Mouse (Mus musculus): ENCODE data around the gene Ing1. TPM values are rescaled to one million over a fixed set of nuclear protein-coding genes. Genes with fewer than 3 reads are reported as not detected.

The Ing1 gene
- 28.3 and 31.6 TPM in 2 replicates for polyA plus RNA-seq (2015; fragmentation: Nextera tagmentation; extraction: Ambion mirVana)

GRCm38 (mm10) chr8:11554799-11555719 lies at the start of gene Ing1:
Ing1 (plus strand) TSS chr8:11555571.
- Histone ChIP-seq H3K9me3 (replicated peaks) (no peaks in the 10 kb centered on the region), H3K4me3 (peak within 1 kb of the TSS; percentile 98), H3K27me3 (no peaks in the 10 kb centered on the region), H3K36me3 (no peaks in the 10 kb centered on the region), H3K27ac (peak within 1 kb of the TSS; percentile 100), H3K9ac (peak within 1 kb of the TSS; percentile 97), H3K4me2 (peak within 1 kb of the TSS; percentile 91), H3K4me1 (replicated peaks) (peaks cover 31% of the 10 kb centered on the region)
- peak; percentile 71 for ATAC-seq (replicated peaks; ENCODE audit: insufficient number of reproducible peaks, insufficient read depth, low FRiP score, low read depth)
- under 1% methylated on average over 52 of the region's 52 CpGs for WGBS

- 79% methylated on average over 14 of the region's 14 CpGs for WGBS
Observed at GRCm38 (mm10) chr8:11506074-11506473, 49.3 kb upstream of the Ing1 start.

GRCm38 (mm10) chr8:11506802-11507201 lies 48.6 kb upstream of the Ing1 start:
- H3K9ac ChIP-seq = no peak overlapping the region
- no peak overlapping the region for H3K4me3 ChIP-seq
- 0 out of 2 replicates have a peak, but pooled peaks cover 10% of the 10 kb centered on the region for H3K4me1 ChIP-seq (replicated peaks)
- H3K9me3 ChIP-seq (replicated peaks) = no peaks in the 10 kb centered on the region
- H3K27me3 ChIP-seq = no peaks in the 10 kb centered on the region
- peaks cover 68% of the 10 kb centered on the region for H3K36me3 ChIP-seq
- H3K4me2 ChIP-seq = no peak overlapping the region
- no peak overlapping the region for H3K27ac ChIP-seq
- ATAC-seq (replicated peaks; ENCODE audit: insufficient number of reproducible peaks, insufficient read depth, low FRiP score, low read depth) = no peak; the same call in 1 of the 2 replicates
- 74% methylated on average over 6 of the region's 6 CpGs for WGBS

More at GRCm38 (mm10) chr8:11506074-11506473, 49.3 kb upstream of the Ing1 start:
- Histone ChIP-seq H3K4me1 (replicated peaks) (0 out of 2 replicates have a peak, but pooled peaks cover 2% of the 10 kb centered on the region), H3K9me3 (replicated peaks) (no peaks in the 10 kb centered on the region), H3K4me2 (no peak overlapping the region), H3K9ac (no peak overlapping the region), H3K4me3 (no peak overlapping the region), H3K27me3 (no peaks in the 10 kb centered on the region), H3K36me3 (peaks cover 61% of the 10 kb centered on the region), H3K27ac (no peak overlapping the region)
- no peak for ATAC-seq (replicated peaks; ENCODE audit: insufficient number of reproducible peaks, insufficient read depth, low FRiP score, low read depth)

GRCm38 (mm10) chr8:11508880-11509279 lies 46.5 kb upstream of the Ing1 start:
- peaks cover 84% of the 10 kb centered on the region for H3K36me3 ChIP-seq
- no peaks in the 10 kb centered on the region for H3K9me3 ChIP-seq (replicated peaks)
- no peaks in the 10 kb centered on the region for H3K27me3 ChIP-seq
- ATAC-seq (replicated peaks; ENCODE audit: insufficient number of reproducible peaks, insufficient read depth, low FRiP score, low read depth) = no peak
- 84% methylated on average over 10 of the region's 10 CpGs for WGBS
- no peak overlapping the region for H3K4me2 ChIP-seq
- no peak overlapping the region for H3K9ac ChIP-seq
- no peak overlapping the region for H3K27ac ChIP-seq
- H3K4me1 ChIP-seq (replicated peaks) = 0 out of 2 replicates have a peak, but pooled peaks cover 15% of the 10 kb centered on the region
- no peak overlapping the region for H3K4me3 ChIP-seq

- H3K4me2 ChIP-seq = no peak overlapping the region
- 59% methylated on average over 5 of the region's 5 CpGs for WGBS
- no peaks in the 10 kb centered on the region for H3K27me3 ChIP-seq
Observed at GRCm38 (mm10) chr8:11510971-11511370, 44.4 kb upstream of the Ing1 start.

GRCm38 (mm10) chr8:11512711-11513110 lies 42.7 kb upstream of the Ing1 start:
- WGBS = 72% methylated on average over 9 of the region's 9 CpGs
- no peaks in the 10 kb centered on the region for H3K27me3 ChIP-seq
- H3K9me3 ChIP-seq (replicated peaks) = no peaks in the 10 kb centered on the region
- no peak overlapping the region for H3K9ac ChIP-seq
- H3K4me1 ChIP-seq (replicated peaks) = 0 out of 2 replicates have a peak, but pooled peaks cover 15% of the 10 kb centered on the region
- H3K27ac ChIP-seq = no peak overlapping the region
- peaks cover 59% of the 10 kb centered on the region for H3K36me3 ChIP-seq
- H3K4me2 ChIP-seq = no peak overlapping the region
- no peak for ATAC-seq (replicated peaks; ENCODE audit: insufficient number of reproducible peaks, insufficient read depth, low FRiP score, low read depth)
- no peak overlapping the region for H3K4me3 ChIP-seq

More at GRCm38 (mm10) chr8:11510971-11511370, 44.4 kb upstream of the Ing1 start:
- no peak overlapping the region for H3K9ac ChIP-seq
- 0 out of 2 replicates have a peak, but pooled peaks cover 15% of the 10 kb centered on the region for H3K4me1 ChIP-seq (replicated peaks)
- peak; percentile 44; the same call in 1 of the 2 replicates for ATAC-seq (replicated peaks; ENCODE audit: insufficient number of reproducible peaks, insufficient read depth, low FRiP score, low read depth)
- H3K27ac ChIP-seq = no peak overlapping the region
- H3K9me3 ChIP-seq (replicated peaks) = no peaks in the 10 kb centered on the region
- no peak overlapping the region for H3K4me3 ChIP-seq
- peaks cover 69% of the 10 kb centered on the region for H3K36me3 ChIP-seq

GRCm38 (mm10) chr8:11513247-11513646 lies 42.1 kb upstream of the Ing1 start:
- Histone ChIP-seq H3K9me3 (replicated peaks) (no peaks in the 10 kb centered on the region), H3K4me1 (replicated peaks) (0 out of 2 replicates have a peak, but pooled peaks cover 15% of the 10 kb centered on the region), H3K27ac (no peak overlapping the region), H3K36me3 (peaks cover 58% of the 10 kb centered on the region), H3K9ac (no peak overlapping the region), H3K4me3 (no peak overlapping the region), H3K27me3 (no peaks in the 10 kb centered on the region), H3K4me2 (no peak overlapping the region)
- no peak for ATAC-seq (replicated peaks; ENCODE audit: insufficient number of reproducible peaks, insufficient read depth, low FRiP score, low read depth)
- 87% methylated on average over 5 of the region's 5 CpGs for WGBS

GRCm38 (mm10) chr8:11516292-11516691 lies 39.1 kb upstream of the Ing1 start:
- no peak overlapping the region for H3K9ac ChIP-seq
- 0 out of 2 replicates have a peak, but pooled peaks cover 11% of the 10 kb centered on the region for H3K4me1 ChIP-seq (replicated peaks)
- peaks cover 41% of the 10 kb centered on the region for H3K36me3 ChIP-seq
- H3K4me3 ChIP-seq = no peak overlapping the region
- H3K4me2 ChIP-seq = no peak overlapping the region
- no peaks in the 10 kb centered on the region for H3K27me3 ChIP-seq
- no peak overlapping the region for H3K27ac ChIP-seq
- ATAC-seq (replicated peaks; ENCODE audit: insufficient number of reproducible peaks, insufficient read depth, low FRiP score, low read depth) = no peak
- 90% methylated on average over 9 of the region's 9 CpGs for WGBS
- H3K9me3 ChIP-seq (replicated peaks) = no peaks in the 10 kb centered on the region

- Histone ChIP-seq H3K4me1 (replicated peaks) (no peaks in the 10 kb centered on the region), H3K27ac (no peak overlapping the region), H3K27me3 (no peaks in the 10 kb centered on the region), H3K4me2 (no peak overlapping the region), H3K4me3 (no peak overlapping the region), H3K36me3 (peaks cover 31% of the 10 kb centered on the region), H3K9ac (no peak overlapping the region), H3K9me3 (replicated peaks) (no peaks in the 10 kb centered on the region)
- ATAC-seq (replicated peaks; ENCODE audit: insufficient number of reproducible peaks, insufficient read depth, low FRiP score, low read depth) = no peak
- WGBS = 84% methylated on average over 16 of the region's 16 CpGs
Observed at GRCm38 (mm10) chr8:11517366-11518055, 37.9 kb upstream of the Ing1 start.

- 88% methylated on average over 6 of the region's 6 CpGs for WGBS
- Histone ChIP-seq H3K27me3 (no peaks in the 10 kb centered on the region), H3K4me2 (no peak overlapping the region), H3K36me3 (peaks cover 26% of the 10 kb centered on the region), H3K9me3 (replicated peaks) (no peaks in the 10 kb centered on the region), H3K4me1 (replicated peaks) (no peaks in the 10 kb centered on the region), H3K27ac (no peak overlapping the region), H3K4me3 (no peak overlapping the region), H3K9ac (no peak overlapping the region)
- no peak for ATAC-seq (replicated peaks; ENCODE audit: insufficient number of reproducible peaks, insufficient read depth, low FRiP score, low read depth)
Observed at GRCm38 (mm10) chr8:11518056-11518396, 37.3 kb upstream of the Ing1 start.

- 82% methylated on average over 11 of the region's 11 CpGs for WGBS
Observed at GRCm38 (mm10) chr8:11518676-11519075, 36.7 kb upstream of the Ing1 start.

More at GRCm38 (mm10) chr8:11518676-11519075, 36.7 kb upstream of the Ing1 start:
- H3K9ac ChIP-seq = no peak overlapping the region
- no peak overlapping the region for H3K4me3 ChIP-seq
- H3K4me2 ChIP-seq = no peak overlapping the region
- no peak for ATAC-seq (replicated peaks; ENCODE audit: insufficient number of reproducible peaks, insufficient read depth, low FRiP score, low read depth)
- no peaks in the 10 kb centered on the region for H3K27me3 ChIP-seq
- H3K36me3 ChIP-seq = peaks cover 20% of the 10 kb centered on the region; the same call in 1 of the 2 replicates
- H3K9me3 ChIP-seq (replicated peaks) = no peaks in the 10 kb centered on the region
- no peaks in the 10 kb centered on the region for H3K4me1 ChIP-seq (replicated peaks)
- no peak overlapping the region for H3K27ac ChIP-seq

All from heart, embryonic 15.5 days (tissue).